Mouse (Mus musculus) small intestine, adult 2 months (tissue): ENCODE results near the gene Clec12b. TPM values are rescaled to one million over a fixed set of nuclear protein-coding genes. Genes with fewer than 3 reads are reported as not detected.

ENCODE experiments used
- H3K27ac ChIP-seq: fragments of 200-500 bp; 2 replicates; pipeline ENCODE4 v1.5.1; 2012; ENCODE audit warnings: low read depth, low read length, control low read depth, inconsistent platforms; ENCODE audit not compliant: insufficient read depth
- H3K27me3 ChIP-seq: fragments of 200-500 bp; 2 replicates; pipeline ENCODE4 v1.6.1; 2012; ENCODE audit warnings: mild to moderate bottlenecking, moderate library complexity, low read length, inconsistent platforms; ENCODE audit not compliant: control insufficient read depth, insufficient read depth
- H3K36me3 ChIP-seq: fragments of 200-500 bp; 2 replicates; pipeline ENCODE4 v1.6.1; 2012; ENCODE audit warnings: mild to moderate bottlenecking, low read length, control low read depth, inconsistent platforms; ENCODE audit not compliant: control insufficient read depth, insufficient read depth
- H3K4me1 ChIP-seq: fragments of 200-500 bp; 2 replicates; pipeline ENCODE4 v1.6.1; 2012; ENCODE audit warnings: low read length, inconsistent platforms, mixed read lengths; ENCODE audit not compliant: control insufficient read depth, insufficient read depth, insufficient read length
- H3K4me3 ChIP-seq: fragments of 200-500 bp; 2 replicates; pipeline ENCODE4 v1.5.1; 2012; ENCODE audit warnings: low read depth, mild to moderate bottlenecking, control low read depth, inconsistent platforms, low read length, moderate library complexity
- CTCF ChIP-seq: fragments of 200-500 bp; IDR thresholded peaks from 2 replicates; pipeline ENCODE4 v1.5.1; 2012; ENCODE audit warnings: low read depth, mild to moderate bottlenecking, control low read depth, inconsistent platforms, low read length, moderate library complexity, mixed read lengths; ENCODE audit not compliant: insufficient replicate concordance, insufficient read length; ENCODE audit errors: extremely low read depth
- POLR2A ChIP-seq: fragments of 200-500 bp; IDR thresholded peaks from 2 replicates; pipeline ENCODE4 v1.6.1; 2012; ENCODE audit warnings: low read depth, mild to moderate bottlenecking, control low read depth, inconsistent platforms, low read length, moderate library complexity
- WGBS: fragments of 180-500 bp; shearing (Covaris S2); methylation state at CpG from one replicate; pipeline ENCODE4 v1.1.7; 2018; 5-methylcytosine and 5-hydroxymethylcytosine counted together
- polyA plus RNA-seq: library from polyadenylated mRNA; depleted of rRNA; stranded (reverse); fragments of >200 nt; gene quantifications from 2 replicates; pipeline ENCODE4 v1.2.3, GENCODE M21; 2012

Clec12b gene
- polyA plus RNA-seq, 1 experiment, result not detected

DNA sequence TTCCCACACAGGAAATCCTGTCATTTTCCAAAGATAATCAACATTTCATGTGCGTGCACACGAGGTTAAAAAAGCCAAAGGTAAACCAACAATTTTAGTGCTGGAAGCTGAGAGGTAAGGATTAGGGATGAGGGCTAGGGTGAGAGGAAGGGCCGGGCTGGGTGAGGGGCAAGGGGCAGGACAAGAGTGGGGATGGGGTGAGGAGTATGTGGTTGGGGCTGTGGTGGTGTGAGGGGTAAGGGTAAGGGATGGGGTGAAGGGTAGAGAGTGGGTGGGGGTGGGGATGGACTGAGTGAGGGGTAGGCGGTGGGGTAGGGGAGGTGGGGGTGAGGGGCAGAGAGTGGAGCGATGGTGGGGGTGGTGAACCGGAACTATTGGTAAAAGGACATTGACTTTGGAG is 8.1 kb upstream of the Clec12b start:
- no peak overlapping the region for H3K4me3 ChIP-seq
- H3K4me1 ChIP-seq, result no peaks in the 10 kb centered on the region
- TF ChIP-seq CTCF, result no peak
- WGBS, result 69% methylated on average over 6 of the region's 6 CpGs
- H3K36me3 ChIP-seq, result no peaks in the 10 kb centered on the region
- H3K27me3 ChIP-seq, result no peaks in the 10 kb centered on the region
- no peak overlapping the region for H3K27ac ChIP-seq

DNA sequence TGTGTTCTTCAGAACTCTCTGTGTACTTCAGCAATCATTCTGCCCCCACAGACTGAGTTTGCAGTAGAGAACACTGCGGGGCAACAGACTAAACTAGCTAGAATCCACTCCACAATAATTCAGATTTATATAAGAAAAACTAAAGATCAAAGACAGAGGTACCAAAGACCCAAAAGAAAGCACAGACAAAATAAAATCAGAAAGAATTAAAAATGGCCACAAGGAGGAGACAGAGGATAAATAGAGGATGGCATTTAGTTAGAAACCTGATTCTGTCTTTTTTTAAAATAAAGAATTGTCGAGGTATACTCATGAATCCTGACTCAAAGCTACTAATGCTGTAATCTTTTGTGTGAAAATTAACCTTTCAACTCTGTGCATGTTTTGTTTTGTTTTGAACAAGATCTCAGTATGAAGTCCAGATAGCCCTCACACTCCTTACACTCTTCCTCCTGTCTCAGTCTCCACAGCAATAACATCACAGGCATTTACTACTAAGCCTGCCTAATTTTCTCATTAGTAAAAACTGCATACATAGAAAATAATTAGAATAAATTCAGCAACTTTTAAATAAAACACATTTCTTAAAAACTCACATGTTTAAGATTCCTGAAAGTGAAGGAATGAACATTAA is 7.5 kb upstream of the Clec12b start:
- no peak overlapping the region for H3K27ac ChIP-seq
- H3K27me3 ChIP-seq, result no peaks in the 10 kb centered on the region
- H3K4me3 ChIP-seq, result no peak overlapping the region
- TF ChIP-seq CTCF, result 0 out of 2 replicates have a peak, but pooled peaks have one; percentile 6
- TF ChIP-seq POLR2A, result no peak
- no peaks in the 10 kb centered on the region for H3K36me3 ChIP-seq
- 11% methylated on average over 2 of the region's 2 CpGs for WGBS
- H3K4me1 ChIP-seq, result no peaks in the 10 kb centered on the region

DNA sequence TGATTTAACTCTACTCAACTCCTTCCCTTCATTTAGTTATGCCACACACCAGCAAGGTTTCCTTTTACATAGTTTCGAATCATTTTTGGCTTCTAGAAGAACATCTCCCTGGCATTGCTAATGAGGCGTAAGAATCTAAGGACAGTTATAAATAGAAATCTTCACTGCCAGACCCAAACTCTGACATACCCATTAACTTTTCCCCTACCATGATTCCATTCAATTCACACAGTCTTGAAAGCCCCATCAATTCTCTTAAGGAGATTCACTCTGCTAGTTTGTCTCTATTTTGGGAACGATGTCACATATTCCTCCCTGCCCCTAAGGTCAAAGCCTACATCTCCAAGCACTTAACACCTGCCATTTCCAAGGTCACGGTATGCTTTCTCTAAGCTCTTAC is 674 bp downstream of the Clec12b start:
- Histone ChIP-seq H3K27me3 (no peaks in the 10 kb centered on the region), H3K36me3 (no peaks in the 10 kb centered on the region)
- 90% methylated on average over 4 of the region's 4 CpGs for WGBS

DNA sequence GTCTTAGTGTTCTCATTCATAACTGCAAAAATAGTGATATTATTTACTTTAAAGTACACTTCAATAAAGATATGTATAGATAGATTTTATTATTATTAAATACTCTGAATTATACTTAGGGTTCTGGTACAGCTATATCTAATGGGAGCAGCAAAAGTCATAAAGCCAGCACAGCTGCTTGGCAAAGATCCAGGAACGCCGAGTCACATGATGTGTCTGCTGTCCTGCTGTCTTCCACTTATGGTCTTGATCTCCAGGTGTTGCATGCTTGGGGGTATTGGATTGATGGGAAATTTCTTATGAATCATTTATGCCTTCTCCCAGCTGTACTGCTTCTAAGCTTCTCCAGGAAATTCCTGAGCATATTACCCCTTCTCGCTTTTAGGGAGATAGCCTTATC is 2.2 kb downstream of the Clec12b start:
- H3K4me1 ChIP-seq, result 0 out of 2 replicates have a peak, but pooled peaks cover 2% of the 10 kb centered on the region
- H3K4me3 ChIP-seq, result no peak overlapping the region
- H3K36me3 ChIP-seq, result no peaks in the 10 kb centered on the region
- H3K27ac ChIP-seq, result no peak overlapping the region
- WGBS, result 17% methylated on average over 3 of the region's 3 CpGs
- TF ChIP-seq CTCF (no peak), POLR2A (no peak)
- H3K27me3 ChIP-seq, result no peaks in the 10 kb centered on the region

More for the DNA sequence above, 674 bp downstream of the Clec12b start:
- 0 out of 2 replicates have a peak, but pooled peaks cover 2% of the 10 kb centered on the region for H3K4me1 ChIP-seq
- no peak for TF ChIP-seq POLR2A
- TF ChIP-seq CTCF, result no peak
- no peak overlapping the region for H3K4me3 ChIP-seq
- H3K27ac ChIP-seq, result no peak overlapping the region

DNA sequence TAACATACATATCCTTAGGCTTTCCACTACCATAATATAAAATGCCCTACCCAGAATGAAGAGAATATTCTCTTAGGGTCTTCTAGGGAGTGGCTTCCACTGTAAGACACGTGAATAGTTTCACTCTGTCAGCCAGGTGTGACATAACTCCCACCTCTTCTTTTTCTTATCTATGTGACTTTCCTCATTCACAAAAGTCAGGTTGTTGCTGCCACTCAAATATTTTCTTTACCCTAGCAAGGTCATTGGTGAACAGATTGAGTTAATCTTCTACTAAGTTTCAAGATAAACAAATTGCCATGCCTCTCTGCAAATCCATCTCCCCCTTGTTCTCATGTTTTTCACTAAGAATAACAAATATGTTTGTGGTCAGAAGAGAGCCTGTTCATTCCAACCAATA is 3.9 kb downstream of the Clec12b start:
- WGBS, result 19% methylated on average over 1 of the region's 1 CpGs
- Histone ChIP-seq H3K27ac (no peak overlapping the region), H3K27me3 (no peaks in the 10 kb centered on the region), H3K4me3 (no peak overlapping the region), H3K36me3 (no peaks in the 10 kb centered on the region), H3K4me1 (0 out of 2 replicates have a peak, but pooled peaks cover 2% of the 10 kb centered on the region)
- no peak for TF ChIP-seq POLR2A
- no peak for TF ChIP-seq CTCF

DNA sequence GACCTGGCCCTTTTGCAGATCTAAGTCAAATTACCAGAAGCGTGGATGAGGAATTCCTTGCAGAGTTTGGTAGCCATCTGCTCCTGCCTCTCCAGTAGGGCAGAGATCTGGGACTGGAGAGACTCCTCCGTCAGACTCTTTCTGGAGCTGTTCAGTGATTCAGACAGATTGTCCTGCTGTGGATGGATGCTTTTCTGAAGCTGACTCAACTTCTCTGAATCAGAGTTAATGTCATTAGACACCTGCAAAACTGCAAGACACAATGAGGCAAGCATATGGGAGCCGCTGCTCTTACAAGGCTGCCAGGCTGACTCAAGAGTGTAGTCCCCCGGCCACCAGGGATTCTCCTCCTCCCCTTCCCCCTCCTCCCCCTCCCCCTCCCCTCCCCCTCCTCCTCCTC is 5.2 kb downstream of the Clec12b start:
- TF ChIP-seq CTCF (no peak), POLR2A (no peak)
- WGBS, result 83% methylated on average over 4 of the region's 4 CpGs
- Histone ChIP-seq H3K27me3 (no peaks in the 10 kb centered on the region), H3K4me1 (0 out of 2 replicates have a peak, but pooled peaks cover 2% of the 10 kb centered on the region), H3K36me3 (no peaks in the 10 kb centered on the region), H3K4me3 (no peak overlapping the region), H3K27ac (no peak overlapping the region)

DNA sequence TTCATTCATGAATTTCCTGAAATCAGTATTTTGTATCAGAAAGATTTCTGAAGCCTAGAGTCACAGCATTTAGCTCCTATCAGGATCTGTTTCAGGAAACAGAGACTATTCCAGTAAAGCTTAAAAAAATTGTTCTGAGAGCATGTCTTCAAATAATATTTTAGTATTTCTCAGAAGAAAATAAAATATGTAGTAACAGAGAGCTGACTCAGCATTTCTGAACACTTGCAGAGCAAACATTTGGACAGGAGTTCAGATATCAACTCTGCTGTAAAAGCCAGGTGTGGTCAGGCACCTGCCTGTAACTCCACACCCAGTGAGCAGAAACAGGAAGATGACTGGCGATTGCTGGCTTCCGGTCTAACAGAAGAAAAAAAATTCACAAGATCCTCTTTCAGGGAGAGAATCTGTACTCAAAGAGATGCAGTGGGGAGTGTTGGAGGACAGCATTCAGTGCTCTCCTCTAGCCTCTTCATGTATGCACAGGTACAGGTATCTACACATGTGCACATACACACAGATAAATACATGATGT is 10.7 kb downstream of the Clec12b start:
- no peaks in the 10 kb centered on the region for H3K27me3 ChIP-seq
- no peak overlapping the region for H3K27ac ChIP-seq
- TF ChIP-seq CTCF, result no peak
- TF ChIP-seq POLR2A, result no peak
- no peaks in the 10 kb centered on the region for H3K4me1 ChIP-seq
- no peaks in the 10 kb centered on the region for H3K36me3 ChIP-seq
- 13% methylated on average over 2 of the region's 2 CpGs for WGBS
- H3K4me3 ChIP-seq, result no peak overlapping the region
